Mouse (Mus musculus) kidney, embryonic 14.5 days (tissue): ENCODE results near the gene Pigp. TPM values are rescaled to one million over a fixed set of nuclear protein-coding genes. Genes with fewer than 3 reads are reported as not detected.
"Not testable (repeated sequence)": the region's sequence is repeated elsewhere in the genome, so short reads cannot be mapped to it uniquely, and the experiment has no call there.

ENCODE experiments used
- ATAC-seq: fragments of 200-750 bp; cut with Nextera tagmentation; 2 replicates; pipeline ENCODE4 v1.8.0; 2017; ENCODE audit warnings: moderate number of reproducible peaks, mild to moderate bottlenecking, moderate TSS enrichment, moderate library complexity; ENCODE audit not compliant: low FRiP score, low TSS enrichment
- H3K27ac ChIP-seq: fragments of 300-500 bp; sonication (generic); 2 replicates; pipeline ENCODE4 v1.5.1; 2014; ENCODE audit warnings: low read depth, mild to moderate bottlenecking, low read length, moderate library complexity, mixed read lengths
- H3K27me3 ChIP-seq: fragments of 300-500 bp; sonication (generic); 2 replicates; pipeline ENCODE4 v1.6.1; 2014; ENCODE audit warnings: mild to moderate bottlenecking, low read length; ENCODE audit not compliant: control insufficient read depth, insufficient read depth
- H3K36me3 ChIP-seq: fragments of 300-500 bp; sonication (generic); 2 replicates; pipeline ENCODE4 v1.6.1; 2014; ENCODE audit warnings: low read length, mixed read lengths; ENCODE audit not compliant: control insufficient read depth, insufficient read depth
- H3K4me1 ChIP-seq: fragments of 300-500 bp; sonication (generic); 2 replicates; pipeline ENCODE4 v1.6.1; 2014; ENCODE audit warnings: low read length, mixed read lengths; ENCODE audit not compliant: control insufficient read depth, insufficient read depth
- H3K4me2 ChIP-seq: fragments of 300-500 bp; sonication (generic); replicated peaks from 2 replicates; pipeline ENCODE4 v1.6.1; 2014; ENCODE audit warnings: low read depth, mild to moderate bottlenecking, low read length
- H3K4me3 ChIP-seq: fragments of 300-500 bp; sonication (generic); 2 replicates; pipeline ENCODE4 v1.5.1; 2014; ENCODE audit warnings: mild to moderate bottlenecking, low read length
- H3K9ac ChIP-seq: fragments of 300-500 bp; sonication (generic); 2 replicates; pipeline ENCODE4 v1.6.1; 2014; ENCODE audit warnings: low read depth, mild to moderate bottlenecking, low read length, moderate library complexity
- H3K9me3 ChIP-seq: fragments of 300-500 bp; sonication (generic); 2 replicates; pipeline ENCODE4 v1.6.1; 2016; ENCODE audit warnings: low read length; ENCODE audit not compliant: control insufficient read depth
- WGBS: fragments of 180-500 bp; shearing (Covaris S2); extraction: QIAGEN DNeasy Blood & Tissue Kit; methylation state at CpG from one replicate; pipeline ENCODE4 v1.1.7; 2014; 5-methylcytosine and 5-hydroxymethylcytosine counted together
- polyA plus RNA-seq: library from polyadenylated mRNA; unstranded; fragments of >200 nt; fragmentation: Nextera tagmentation; extraction: Ambion mirVana; gene quantifications from 2 replicates; pipeline ENCODE4 v1.2.1, GENCODE M21; 2014

The Pigp gene
- polyA plus RNA-seq, 1 experiment from 2014 or later: 85.6 TPM

DNA sequence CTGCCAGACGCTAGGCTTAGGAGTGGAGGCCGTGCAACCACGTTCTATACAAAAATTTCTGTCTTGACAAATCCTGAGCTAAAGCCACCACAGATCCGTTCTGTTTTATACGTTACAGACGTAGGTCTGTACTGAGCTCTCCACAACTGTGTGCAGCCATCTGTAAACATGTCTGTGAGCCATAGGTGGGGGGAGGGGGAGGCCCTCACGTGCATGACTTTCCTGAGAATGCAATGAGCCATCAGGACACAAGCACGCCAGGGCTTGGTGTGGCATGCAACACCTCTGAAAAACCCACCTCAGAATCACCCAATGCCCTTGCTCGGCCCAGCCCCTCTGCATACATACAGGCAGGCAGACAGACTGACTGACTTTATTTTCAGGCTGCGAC is 21.4 kb downstream of the Pigp start:
- Histone ChIP-seq H3K4me3 (no peak overlapping the region), H3K27ac (no peak overlapping the region), H3K4me2 (no peak overlapping the region), H3K9ac (no peak overlapping the region), H3K36me3 (no peaks in the 10 kb centered on the region), H3K4me1 (no peaks in the 10 kb centered on the region), H3K9me3 (no peaks in the 10 kb centered on the region), H3K27me3 (no peaks in the 10 kb centered on the region)
- ATAC-seq: no peak
- 62% methylated on average over 10 of the region's 10 CpGs for WGBS

- 56% methylated on average over 11 of the region's 11 CpGs for WGBS
- no peak overlapping the region for H3K27ac ChIP-seq
- no peaks in the 10 kb centered on the region for H3K27me3 ChIP-seq
- no peak for ATAC-seq
- no peaks in the 10 kb centered on the region for H3K9me3 ChIP-seq
- no peak overlapping the region for H3K4me3 ChIP-seq
- H3K36me3 ChIP-seq: no peaks in the 10 kb centered on the region
- no peak overlapping the region for H3K9ac ChIP-seq
- H3K4me2 ChIP-seq: no peak overlapping the region
- H3K4me1 ChIP-seq: no peaks in the 10 kb centered on the region
Observed at GRCm38 (mm10) chr16:94349588-94350286, 21.9 kb downstream of the Pigp start.

DNA sequence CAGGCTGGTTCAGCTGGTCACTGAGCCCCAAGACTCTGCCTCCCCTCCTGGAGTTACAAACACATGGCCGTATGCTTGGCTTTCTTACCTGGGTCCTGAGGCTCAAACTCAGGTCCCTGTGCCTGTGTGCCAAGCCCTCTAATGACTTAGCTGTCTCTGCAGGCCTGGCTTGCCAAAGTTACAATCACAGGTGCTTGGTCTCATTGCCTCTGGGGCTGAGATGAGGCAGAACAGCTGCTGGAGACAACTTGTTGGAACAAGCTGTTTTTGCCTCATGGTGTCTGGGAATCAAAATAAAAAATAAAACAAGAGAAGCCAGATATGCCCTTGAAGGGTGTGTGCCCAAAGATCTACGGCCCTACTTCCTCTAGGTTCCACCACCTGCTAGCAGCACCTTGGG is 22.9 kb downstream of the Pigp start:
- H3K36me3 ChIP-seq: no peaks in the 10 kb centered on the region
- no peaks in the 10 kb centered on the region for H3K4me1 ChIP-seq
- H3K9ac ChIP-seq: no peak overlapping the region
- no peak for ATAC-seq
- H3K27ac ChIP-seq: no peak overlapping the region
- no peaks in the 10 kb centered on the region for H3K9me3 ChIP-seq
- 88% methylated on average over 2 of the region's 2 CpGs for WGBS
- no peaks in the 10 kb centered on the region for H3K27me3 ChIP-seq
- H3K4me2 ChIP-seq: no peak overlapping the region
- H3K4me3 ChIP-seq: no peak overlapping the region

DNA sequence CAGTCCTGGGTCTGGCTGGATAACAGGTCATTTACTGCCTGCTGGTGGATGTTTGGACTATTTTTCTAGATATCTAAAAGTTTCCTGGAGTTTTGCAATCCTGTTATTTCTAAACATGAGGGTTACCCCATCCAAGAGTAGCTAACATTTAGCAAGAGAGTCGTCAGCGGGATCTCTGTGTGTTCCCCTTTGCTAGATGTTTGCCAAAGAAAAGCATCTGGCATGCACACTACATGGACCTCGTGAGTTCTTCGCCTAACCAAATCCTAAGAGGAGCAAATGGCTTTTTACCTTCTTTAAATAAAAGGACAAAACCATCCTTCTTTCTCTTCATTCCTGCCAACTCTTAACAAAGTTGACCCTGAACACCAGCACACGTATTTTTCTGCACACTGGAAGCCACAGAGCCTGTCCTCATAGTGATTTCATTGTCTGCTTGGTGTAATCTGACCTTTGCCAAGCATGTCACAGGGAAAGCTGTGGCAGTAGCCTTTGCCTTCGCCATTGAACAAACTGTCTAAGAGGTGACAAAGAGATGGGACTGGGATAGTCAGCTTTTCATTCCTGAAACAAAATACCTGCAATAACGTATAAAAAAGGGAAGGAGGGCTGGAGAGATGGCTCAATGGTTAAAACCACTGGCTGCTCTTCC is 24.4 kb downstream of the Pigp start:
- no peak overlapping the region for H3K27ac ChIP-seq
- no peak overlapping the region for H3K9ac ChIP-seq
- no peak for ATAC-seq
- no peak overlapping the region for H3K4me2 ChIP-seq
- H3K4me3 ChIP-seq: no peak overlapping the region
- H3K4me1 ChIP-seq: no peaks in the 10 kb centered on the region
- no peaks in the 10 kb centered on the region for H3K27me3 ChIP-seq
- H3K36me3 ChIP-seq: no peaks in the 10 kb centered on the region
- 74% methylated on average over 7 of the region's 7 CpGs for WGBS
- no peaks in the 10 kb centered on the region for H3K9me3 ChIP-seq

DNA sequence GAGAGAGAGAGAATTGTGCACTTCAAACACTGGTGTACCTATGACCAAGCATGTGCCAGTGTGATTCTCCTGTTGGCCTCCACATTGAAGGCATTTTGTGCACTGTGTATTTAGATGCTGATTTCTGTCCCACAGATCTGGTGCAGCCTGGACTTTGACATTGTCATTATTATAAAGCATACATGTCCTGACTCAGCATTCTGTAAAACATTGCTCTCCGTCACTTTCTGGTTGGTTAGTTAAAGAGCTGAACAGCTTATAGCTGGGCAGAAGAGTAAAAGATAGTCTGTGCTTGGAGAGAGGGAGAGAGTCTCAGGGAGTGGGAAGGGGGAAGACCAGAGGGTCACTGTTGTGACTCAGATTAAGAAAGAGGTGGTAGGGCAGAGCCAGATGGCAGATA is 25.9 kb downstream of the Pigp start:
- Histone ChIP-seq H3K27ac (no peak overlapping the region), H3K9ac (no peak overlapping the region), H3K27me3 (no peaks in the 10 kb centered on the region), H3K9me3 (no peaks in the 10 kb centered on the region), H3K36me3 (no peaks in the 10 kb centered on the region), H3K4me2 (no peak overlapping the region), H3K4me3 (no peak overlapping the region), H3K4me1 (no peaks in the 10 kb centered on the region)
- 79% methylated on average over 1 of the region's 1 CpGs for WGBS
- ATAC-seq: no peak

- 93% methylated on average over 19 of the region's 22 CpGs for WGBS
- not testable (repeated sequence) for H3K9ac ChIP-seq, ATAC-seq
Observed at GRCm38 (mm10) chr16:94339164-94340160, 32.2 kb downstream of the Pigp start.

GRCm38 (mm10) chr16:94335656-94336055 is 36.0 kb downstream of the Pigp start:
- Histone ChIP-seq H3K27ac (no peak overlapping the region), H3K4me2 (no peak overlapping the region), H3K4me3 (no peak overlapping the region), H3K4me1 (no peaks in the 10 kb centered on the region), H3K9me3 (0 out of 2 replicates have a peak, but pooled peaks cover 2% of the 10 kb centered on the region), H3K9ac (no peak overlapping the region), H3K36me3 (no peaks in the 10 kb centered on the region), H3K27me3 (no peaks in the 10 kb centered on the region)
- no peak for ATAC-seq
- WGBS: 40% methylated on average over 5 of the region's 5 CpGs

More at GRCm38 (mm10) chr16:94339164-94340160, 32.2 kb downstream of the Pigp start:
- not testable (repeated sequence) for H3K27me3 ChIP-seq, H3K36me3 ChIP-seq, H3K4me3 ChIP-seq, H3K4me2 ChIP-seq, H3K4me1 ChIP-seq, H3K9me3 ChIP-seq, H3K27ac ChIP-seq

GRCm38 (mm10) chr16:94331886-94332252 is 39.8 kb downstream of the Pigp start:
- Histone ChIP-seq H3K4me3 (no peak overlapping the region), H3K27ac (no peak overlapping the region), H3K27me3 (peaks cover 10% of the 10 kb centered on the region; the same call in 1 of the 2 replicates), H3K4me1 (peaks cover 15% of the 10 kb centered on the region; the same call in 1 of the 2 replicates), H3K36me3 (no peaks in the 10 kb centered on the region), H3K4me2 (no peak overlapping the region), H3K9me3 (0 out of 2 replicates have a peak, but pooled peaks cover 2% of the 10 kb centered on the region), H3K9ac (no peak overlapping the region)
- WGBS: 71% methylated on average over 5 of the region's 5 CpGs
- no peak for ATAC-seq
